Mouse (Mus musculus): ENCODE data around the gene Actl7b. TPM values are rescaled to one million over a fixed set of nuclear protein-coding genes. Genes with fewer than 3 reads are reported as not detected.

Gene Actl7b
- polyA plus RNA-seq, 1 experiment from 2014 or later, result not detected

DNA sequence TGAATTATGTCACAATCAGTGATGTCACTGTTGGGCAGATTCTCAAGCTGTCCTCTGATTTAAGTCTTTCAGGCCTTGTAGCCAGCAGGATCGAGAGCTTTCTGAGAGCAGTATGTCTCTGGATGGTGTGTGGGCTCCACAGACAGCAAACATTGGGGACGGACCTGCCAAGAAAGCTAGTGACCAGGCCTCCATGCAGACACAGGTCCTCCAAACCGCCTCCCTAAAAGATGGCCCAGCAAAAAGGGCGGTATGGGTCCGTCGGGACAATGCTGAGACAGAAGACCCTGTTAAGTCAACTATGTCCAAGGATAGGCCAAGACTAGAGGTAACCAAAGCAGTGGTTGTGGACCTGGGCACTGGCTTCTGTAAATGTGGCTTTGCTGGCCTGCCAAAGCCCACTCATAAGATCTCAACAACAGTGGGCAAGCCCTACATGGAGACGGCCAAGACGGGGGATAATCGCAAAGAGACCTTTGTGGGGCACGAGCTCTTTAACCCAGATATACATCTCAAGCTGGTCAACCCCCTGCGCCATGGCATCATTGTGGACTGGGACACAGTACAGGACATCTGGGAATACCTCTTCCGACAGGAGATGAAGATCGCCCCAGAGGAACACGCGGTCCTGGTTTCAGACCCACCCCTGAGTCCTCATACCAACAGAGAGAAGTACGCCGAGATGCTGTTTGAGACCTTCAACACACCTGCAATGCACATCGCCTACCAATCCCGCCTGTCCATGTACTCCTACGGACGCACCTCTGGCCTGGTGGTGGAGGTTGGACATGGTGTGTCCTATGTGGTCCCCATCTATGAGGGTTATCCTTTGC lies 2.3 kb upstream of the Actl7b start, which contains the start of gene Actl7a:
Gene Actl7a (plus strand): TSS at position 51 of the 833 bp plus-strand sequence.
- Histone ChIP-seq H3K4me2 (ENCODE audit: low read length) (no peak within 1 kb of the TSS), H3K4me3 (ENCODE audit: low read depth, low read length) (no peak within 1 kb of the TSS), H3K36me3 (ENCODE audit: control insufficient read depth, insufficient read depth, low read length) (peaks cover 12% of the 10 kb centered on the region), H3K9me3 (replicated peaks; ENCODE audit: control insufficient read depth, low read length, poor library complexity, severe bottlenecking) (no peaks in the 10 kb centered on the region), H3K9ac (ENCODE audit: low read depth, low read length) (no peak within 1 kb of the TSS), H3K27me3 (ENCODE audit: control insufficient read depth, insufficient read depth, low read depth, low read length) (no peaks in the 10 kb centered on the region), H3K4me1 (ENCODE audit: control insufficient read depth, insufficient read depth, low read length) (no peaks in the 10 kb centered on the region), H3K27ac (ENCODE audit: low read length) (no peak within 1 kb of the TSS)
- 97% methylated on average over 21 of the region's 21 CpGs for WGBS
- ATAC-seq, result no peak

GRCm38 (mm10) chr4:56742698-56743097 lies 1.5 kb upstream of the Actl7b start:
- Histone ChIP-seq H3K27me3 (ENCODE audit: control insufficient read depth, insufficient read depth, low read depth, low read length) (no peaks in the 10 kb centered on the region), H3K4me1 (ENCODE audit: control insufficient read depth, insufficient read depth, low read length) (no peaks in the 10 kb centered on the region), H3K4me2 (ENCODE audit: low read length) (no peak overlapping the region), H3K9me3 (replicated peaks; ENCODE audit: control insufficient read depth, low read length, poor library complexity, severe bottlenecking) (no peaks in the 10 kb centered on the region), H3K4me3 (ENCODE audit: low read depth, low read length) (no peak overlapping the region), H3K36me3 (ENCODE audit: control insufficient read depth, insufficient read depth, low read length) (peaks cover 10% of the 10 kb centered on the region), H3K9ac (ENCODE audit: low read depth, low read length) (no peak overlapping the region), H3K27ac (ENCODE audit: low read length) (no peak overlapping the region)
- 89% methylated on average over 4 of the region's 4 CpGs for WGBS
- ATAC-seq, result no peak

DNA sequence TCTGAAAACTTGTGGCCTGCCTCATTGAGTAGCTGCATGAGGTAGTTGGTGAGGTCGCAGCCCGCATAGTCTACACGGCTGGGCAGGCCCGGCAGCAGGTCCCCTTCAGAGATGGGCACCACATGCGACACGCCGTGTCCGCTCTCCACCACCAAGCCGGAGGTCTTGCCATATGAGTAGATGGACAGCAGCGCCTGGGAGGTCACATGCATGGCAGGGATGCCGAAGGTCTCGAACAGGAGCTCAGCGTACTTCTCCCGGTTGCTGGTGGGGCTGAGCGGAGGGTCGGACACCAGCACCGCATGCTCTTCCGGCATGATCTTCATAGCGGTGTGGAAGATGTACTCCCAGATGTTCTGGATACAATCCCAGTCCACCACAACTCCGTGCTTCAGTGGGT lies 632 bp downstream of the Actl7b start:
- no peak for ATAC-seq
- H3K9ac ChIP-seq (ENCODE audit: low read depth, low read length), result no peak overlapping the region

GRCm38 (mm10) chr4:56740020-56740485 lies 1.2 kb downstream of the Actl7b start, which contains the start of gene Gm26657:
Gene Gm26657 (plus strand): TSS chr4:56740070.
- Histone ChIP-seq H3K27me3 (ENCODE audit: control insufficient read depth, insufficient read depth, low read depth, low read length) (no peaks in the 10 kb centered on the region), H3K4me1 (ENCODE audit: control insufficient read depth, insufficient read depth, low read length) (no peaks in the 10 kb centered on the region), H3K9me3 (replicated peaks; ENCODE audit: control insufficient read depth, low read length, poor library complexity, severe bottlenecking) (no peaks in the 10 kb centered on the region), H3K9ac (ENCODE audit: low read depth, low read length) (no peak within 1 kb of the TSS), H3K4me2 (ENCODE audit: low read length) (no peak within 1 kb of the TSS), H3K4me3 (ENCODE audit: low read depth, low read length) (no peak within 1 kb of the TSS), H3K27ac (ENCODE audit: low read length) (no peak within 1 kb of the TSS), H3K36me3 (ENCODE audit: control insufficient read depth, insufficient read depth, low read length) (peaks cover 6% of the 10 kb centered on the region; the same call in 1 of the 2 replicates)
- WGBS, result 91% methylated on average over 18 of the region's 18 CpGs
- no peak for ATAC-seq

More for the DNA sequence above, 632 bp downstream of the Actl7b start:
- Histone ChIP-seq H3K27ac (ENCODE audit: low read length) (no peak overlapping the region), H3K9me3 (replicated peaks; ENCODE audit: control insufficient read depth, low read length, poor library complexity, severe bottlenecking) (no peaks in the 10 kb centered on the region), H3K4me2 (ENCODE audit: low read length) (no peak overlapping the region), H3K4me3 (ENCODE audit: low read depth, low read length) (no peak overlapping the region), H3K4me1 (ENCODE audit: control insufficient read depth, insufficient read depth, low read length) (no peaks in the 10 kb centered on the region), H3K36me3 (ENCODE audit: control insufficient read depth, insufficient read depth, low read length) (peaks cover 6% of the 10 kb centered on the region; the same call in 1 of the 2 replicates), H3K27me3 (ENCODE audit: control insufficient read depth, insufficient read depth, low read depth, low read length) (no peaks in the 10 kb centered on the region)
- WGBS, result over 99% methylated on average over 20 of the region's 20 CpGs

DNA sequence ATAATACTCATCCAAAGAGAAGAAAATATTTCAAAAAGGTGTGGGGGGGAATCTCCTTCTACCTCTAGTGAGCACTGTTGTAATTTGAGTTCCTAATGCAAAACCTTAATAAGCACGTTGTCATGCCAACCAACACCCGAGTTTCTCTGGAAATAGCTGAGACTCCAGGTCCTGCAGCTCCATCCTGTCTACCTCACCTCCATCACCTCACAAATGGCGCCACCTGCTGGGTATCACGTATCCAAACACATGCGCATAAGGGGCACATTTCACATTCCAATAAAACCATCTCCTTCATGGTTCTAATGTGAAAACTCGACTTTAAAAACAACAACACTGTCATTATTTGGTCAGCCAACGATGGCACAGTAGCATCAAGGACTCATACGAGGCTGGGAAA lies 15.4 kb downstream of the Actl7b start:
- H3K27ac ChIP-seq (ENCODE audit: low read length), result no peak overlapping the region
- WGBS, result 55% methylated on average over 8 of the region's 8 CpGs
- no peak overlapping the region for H3K9ac ChIP-seq (ENCODE audit: low read depth, low read length)
- ATAC-seq, result no peak
- H3K4me2 ChIP-seq (ENCODE audit: low read length), result no peak overlapping the region
- no peaks in the 10 kb centered on the region for H3K27me3 ChIP-seq (ENCODE audit: control insufficient read depth, insufficient read depth, low read depth, low read length)
- H3K4me1 ChIP-seq (ENCODE audit: control insufficient read depth, insufficient read depth, low read length), result no peaks in the 10 kb centered on the region
- 0 out of 2 replicates have a peak, but pooled peaks cover 5% of the 10 kb centered on the region for H3K9me3 ChIP-seq (replicated peaks; ENCODE audit: control insufficient read depth, low read length, poor library complexity, severe bottlenecking)
- no peak overlapping the region for H3K4me3 ChIP-seq (ENCODE audit: low read depth, low read length)
- no peaks in the 10 kb centered on the region for H3K36me3 ChIP-seq (ENCODE audit: control insufficient read depth, insufficient read depth, low read length)

GRCm38 (mm10) chr4:56723237-56723636 lies 18.0 kb downstream of the Actl7b start:
- no peak for ATAC-seq
- whole genome bisulfite sequencing, result 97% methylated on average over 6 of the region's 6 CpGs

GRCm38 (mm10) chr4:56722346-56722745 lies 18.9 kb downstream of the Actl7b start:
- 69% methylated on average over 6 of the region's 6 CpGs for WGBS

More at GRCm38 (mm10) chr4:56723237-56723636, 18.0 kb downstream of the Actl7b start:
- 0 out of 2 replicates have a peak, but pooled peaks cover 5% of the 10 kb centered on the region for H3K9me3 ChIP-seq (replicated peaks; ENCODE audit: control insufficient read depth, low read length, poor library complexity, severe bottlenecking)
- no peaks in the 10 kb centered on the region for H3K36me3 ChIP-seq (ENCODE audit: control insufficient read depth, insufficient read depth, low read length)
- 0 out of 2 replicates have a peak, but pooled peaks cover 2% of the 10 kb centered on the region for H3K4me1 ChIP-seq (ENCODE audit: control insufficient read depth, insufficient read depth, low read length)
- no peak overlapping the region for H3K9ac ChIP-seq (ENCODE audit: low read depth, low read length)
- H3K27me3 ChIP-seq (ENCODE audit: control insufficient read depth, insufficient read depth, low read depth, low read length), result no peaks in the 10 kb centered on the region
- H3K4me2 ChIP-seq (ENCODE audit: low read length), result no peak overlapping the region
- no peak overlapping the region for H3K27ac ChIP-seq (ENCODE audit: low read length)
- no peak overlapping the region for H3K4me3 ChIP-seq (ENCODE audit: low read depth, low read length)

DNA sequence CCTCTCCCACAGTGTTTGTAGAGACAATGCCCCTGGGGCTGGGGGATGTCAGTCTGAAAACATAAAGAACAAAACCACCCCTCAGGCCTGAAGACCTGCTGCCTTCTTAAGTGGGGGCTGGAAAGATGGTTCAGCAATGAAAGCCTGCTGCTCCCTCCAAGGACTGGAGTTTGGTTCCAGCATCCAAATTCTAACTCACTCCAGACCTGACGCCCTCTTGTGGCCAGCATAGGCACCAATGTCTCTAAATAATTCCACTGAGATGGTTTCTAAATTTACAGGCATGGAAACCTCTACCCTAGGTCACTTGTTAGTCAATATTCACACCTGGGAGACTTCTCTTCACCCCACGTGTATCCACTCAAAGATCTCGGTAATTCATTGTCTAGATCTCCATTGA lies 19.8 kb downstream of the Actl7b start:
- no peaks in the 10 kb centered on the region for H3K27me3 ChIP-seq (ENCODE audit: control insufficient read depth, insufficient read depth, low read depth, low read length)
- no peak overlapping the region for H3K4me2 ChIP-seq (ENCODE audit: low read length)
- H3K9me3 ChIP-seq (replicated peaks; ENCODE audit: control insufficient read depth, low read length, poor library complexity, severe bottlenecking), result no peaks in the 10 kb centered on the region
- ATAC-seq, result no peak
- H3K36me3 ChIP-seq (ENCODE audit: control insufficient read depth, insufficient read depth, low read length), result no peaks in the 10 kb centered on the region
- 30% methylated on average over 3 of the region's 3 CpGs for WGBS
- H3K4me3 ChIP-seq (ENCODE audit: low read depth, low read length), result no peak overlapping the region
- H3K4me1 ChIP-seq (ENCODE audit: control insufficient read depth, insufficient read depth, low read length), result 0 out of 2 replicates have a peak, but pooled peaks cover 2% of the 10 kb centered on the region
- no peak overlapping the region for H3K27ac ChIP-seq (ENCODE audit: low read length)
- no peak overlapping the region for H3K9ac ChIP-seq (ENCODE audit: low read depth, low read length)

More at GRCm38 (mm10) chr4:56722346-56722745, 18.9 kb downstream of the Actl7b start:
- no peaks in the 10 kb centered on the region for H3K36me3 ChIP-seq (ENCODE audit: control insufficient read depth, insufficient read depth, low read length)
- no peak overlapping the region for H3K9ac ChIP-seq (ENCODE audit: low read depth, low read length)
- no peak overlapping the region for H3K4me2 ChIP-seq (ENCODE audit: low read length)
- 0 out of 2 replicates have a peak, but pooled peaks cover 2% of the 10 kb centered on the region for H3K4me1 ChIP-seq (ENCODE audit: control insufficient read depth, insufficient read depth, low read length)
- no peak overlapping the region for H3K4me3 ChIP-seq (ENCODE audit: low read depth, low read length)
- no peak for ATAC-seq
- H3K27ac ChIP-seq (ENCODE audit: low read length), result no peak overlapping the region
- H3K27me3 ChIP-seq (ENCODE audit: control insufficient read depth, insufficient read depth, low read depth, low read length), result no peaks in the 10 kb centered on the region
- H3K9me3 ChIP-seq (replicated peaks; ENCODE audit: control insufficient read depth, low read length, poor library complexity, severe bottlenecking), result 0 out of 2 replicates have a peak, but pooled peaks cover under 1% of the 10 kb centered on the region

- WGBS, result 86% methylated on average over 9 of the region's 9 CpGs
- H3K9ac ChIP-seq (ENCODE audit: low read depth, low read length), result no peak overlapping the region
- no peak overlapping the region for H3K27ac ChIP-seq (ENCODE audit: low read length)
- H3K4me1 ChIP-seq (ENCODE audit: control insufficient read depth, insufficient read depth, low read length), result 0 out of 2 replicates have a peak, but pooled peaks cover 2% of the 10 kb centered on the region
- no peak overlapping the region for H3K4me3 ChIP-seq (ENCODE audit: low read depth, low read length)
- no peaks in the 10 kb centered on the region for H3K27me3 ChIP-seq (ENCODE audit: control insufficient read depth, insufficient read depth, low read depth, low read length)
- H3K36me3 ChIP-seq (ENCODE audit: control insufficient read depth, insufficient read depth, low read length), result no peaks in the 10 kb centered on the region
- H3K9me3 ChIP-seq (replicated peaks; ENCODE audit: control insufficient read depth, low read length, poor library complexity, severe bottlenecking), result no peaks in the 10 kb centered on the region
- no peak overlapping the region for H3K4me2 ChIP-seq (ENCODE audit: low read length)
- ATAC-seq, result no peak
Measured at GRCm38 (mm10) chr4:56720403-56720802, 20.8 kb downstream of the Actl7b start.

Data from midbrain, embryonic 16.5 days (tissue).